Mouse (Mus musculus): ENCODE results near the gene Dhrs4.

Gene Dhrs4

DNA sequence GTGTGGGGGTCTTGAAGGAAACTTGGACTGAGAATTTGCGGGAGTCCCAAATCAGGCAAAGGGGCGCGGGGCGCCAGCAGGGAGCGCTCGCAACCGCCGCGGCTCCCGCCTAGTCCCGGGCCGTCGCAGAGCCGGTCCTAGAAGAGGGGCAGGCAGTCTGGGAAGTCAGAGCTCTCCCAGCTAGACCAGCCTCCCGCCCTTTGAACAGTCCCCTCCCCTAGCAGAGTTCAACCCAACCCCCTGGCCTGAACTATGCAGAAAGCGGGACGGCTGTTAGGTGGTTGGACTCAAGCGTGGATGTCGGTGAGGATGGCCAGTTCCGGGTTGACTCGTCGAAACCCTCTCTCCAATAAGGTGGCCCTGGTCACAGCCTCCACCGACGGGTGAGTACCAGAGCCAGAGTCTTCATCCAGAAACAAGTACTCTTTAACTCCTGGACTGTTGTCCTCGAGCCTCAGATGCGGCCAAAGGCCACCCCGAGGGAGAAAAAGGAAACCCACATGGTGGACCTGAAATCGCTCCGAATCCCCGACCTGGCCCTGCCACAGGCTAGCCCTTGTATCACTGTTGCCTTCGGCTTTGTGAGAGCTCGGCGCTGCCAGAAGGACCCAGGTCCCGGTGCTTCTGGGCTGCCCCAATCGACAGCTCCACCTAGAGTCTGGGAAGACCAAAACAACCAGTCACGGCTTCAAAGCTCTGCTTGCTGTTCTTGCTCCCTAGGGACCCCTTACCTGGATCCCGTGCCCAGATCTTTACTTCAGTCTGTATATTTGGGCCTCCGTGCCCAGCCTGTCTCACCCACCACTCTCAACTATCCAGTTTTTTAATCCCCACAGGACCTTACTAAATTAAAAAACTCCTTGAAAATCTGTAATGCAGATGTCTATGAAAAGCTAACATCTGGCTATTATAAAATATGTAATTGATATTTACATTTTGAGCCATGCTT lies at the start of gene Dhrs4:
Gene Dhrs4 (plus strand): TSS at position 108 of the 949 bp plus-strand sequence.
- DNase-seq (ENCODE audit: low spot score in 2 of 2), result peak; percentile 67 to 81

DNA sequence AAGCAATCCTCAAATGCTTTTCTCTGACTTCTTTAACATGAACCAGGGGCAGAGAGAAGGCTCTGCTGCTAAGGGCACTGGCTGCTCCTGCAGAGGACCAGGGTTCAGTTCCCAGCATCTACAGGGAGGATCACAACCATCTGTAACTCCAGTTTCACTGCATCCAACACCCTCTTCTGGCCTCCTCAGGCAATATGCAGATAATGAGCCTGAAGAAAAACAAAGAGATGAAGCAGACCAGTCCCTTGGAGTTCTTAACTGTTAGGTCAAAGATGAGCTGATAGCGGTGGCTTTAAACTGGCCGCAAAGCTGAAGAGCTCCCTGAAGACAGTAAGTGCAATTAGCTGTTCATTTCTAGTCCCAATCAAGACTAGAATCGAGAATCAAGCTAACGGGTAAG lies 48.3 kb upstream of the Dhrs4 start:
- no peak for DNase-seq (ENCODE audit: low spot score in 2 of 2)

DNA sequence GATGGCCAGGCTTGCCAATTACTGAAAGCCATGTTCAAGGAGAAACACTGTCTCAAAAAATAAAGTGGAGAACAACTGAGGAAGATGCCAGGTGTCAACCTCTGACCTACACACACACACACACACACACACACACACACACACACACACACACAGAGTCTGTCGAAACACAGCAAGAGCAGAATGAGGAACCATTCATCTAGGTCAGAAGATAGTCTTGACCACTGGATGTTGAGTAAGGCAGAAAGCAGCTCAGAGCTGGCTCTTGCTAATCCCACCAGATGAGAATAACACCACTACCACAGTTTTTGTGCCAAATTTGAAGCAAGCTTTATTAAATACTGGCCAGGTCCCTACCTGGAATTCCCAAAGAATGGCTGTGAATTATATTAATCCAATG lies 45.5 kb upstream of the Dhrs4 start:
- no peak for DNase-seq (ENCODE audit: low spot score in 2 of 2)

DNA sequence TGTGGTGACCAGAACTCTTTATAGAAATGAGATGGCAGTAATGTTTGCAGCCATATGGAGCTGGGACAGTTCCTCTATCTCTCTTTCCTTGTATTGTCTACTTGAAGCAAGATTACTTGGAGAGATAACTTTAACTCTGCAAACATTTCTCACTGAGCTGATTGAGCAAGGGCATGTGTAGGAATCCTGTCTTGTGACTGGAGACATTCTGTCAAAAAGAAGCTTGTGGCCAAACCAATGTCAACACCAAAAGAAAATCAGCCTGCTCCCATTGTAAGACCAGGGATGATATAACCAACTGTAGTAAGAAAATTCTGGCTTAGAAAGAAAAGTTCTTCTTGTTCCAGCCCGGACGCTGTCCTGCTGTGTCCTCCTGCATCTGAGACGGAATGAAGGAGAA lies 43.7 kb upstream of the Dhrs4 start:
- DNase-seq (ENCODE audit: low spot score in 2 of 2), result no peak

DNA sequence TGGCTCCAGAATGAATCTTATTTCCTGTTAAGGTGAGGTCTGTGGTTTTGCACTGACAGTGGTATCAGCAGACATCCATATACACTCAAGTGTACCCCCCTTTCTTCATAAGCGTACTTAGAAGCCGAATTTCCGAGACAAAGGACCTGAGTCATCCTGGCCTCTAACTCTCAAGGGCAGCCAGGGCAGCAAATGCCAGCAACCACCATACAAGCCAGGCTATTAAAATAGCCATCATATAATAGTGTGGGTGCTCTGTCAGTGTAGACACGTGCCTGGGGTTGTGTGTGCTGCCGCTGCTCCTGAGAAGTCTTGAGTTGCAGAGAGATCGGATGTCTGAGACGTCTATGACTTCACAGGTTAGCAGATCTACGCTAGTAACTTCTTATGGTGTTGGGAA lies 41.4 kb upstream of the Dhrs4 start:
- DNase-seq (ENCODE audit: low spot score in 2 of 2), result no peak

DNA sequence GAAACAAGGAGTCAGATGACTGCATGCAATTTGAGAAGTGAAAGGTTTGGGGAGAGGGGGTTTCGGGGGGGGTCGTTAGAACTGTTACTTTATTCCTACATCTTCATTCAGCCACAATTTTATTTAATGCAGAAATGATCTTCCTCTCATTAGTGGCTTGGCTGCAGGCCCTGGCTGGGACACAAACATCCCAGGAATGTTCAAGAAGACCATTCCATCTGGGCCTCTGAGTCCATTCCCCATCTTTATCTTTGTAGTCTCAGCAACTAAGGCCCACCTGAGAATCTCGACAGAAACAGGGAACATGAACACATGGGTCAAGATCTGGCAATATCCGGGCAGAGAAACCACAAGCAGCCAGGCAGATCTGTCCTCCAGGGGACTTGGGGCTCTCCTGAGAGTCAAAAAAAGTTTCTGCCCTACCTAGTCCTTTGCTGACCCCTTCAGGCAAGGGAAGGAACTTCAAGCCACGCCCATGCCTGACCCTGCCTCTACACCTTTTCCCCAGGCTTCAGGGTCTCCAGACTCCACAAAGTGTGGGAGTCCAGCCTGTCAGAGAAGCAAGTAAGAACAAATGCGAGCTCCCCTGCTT lies 40.3 kb upstream of the Dhrs4 start:
- DNase-seq (ENCODE audit: low spot score in 2 of 2), result peak; percentile 47 to 48

DNA sequence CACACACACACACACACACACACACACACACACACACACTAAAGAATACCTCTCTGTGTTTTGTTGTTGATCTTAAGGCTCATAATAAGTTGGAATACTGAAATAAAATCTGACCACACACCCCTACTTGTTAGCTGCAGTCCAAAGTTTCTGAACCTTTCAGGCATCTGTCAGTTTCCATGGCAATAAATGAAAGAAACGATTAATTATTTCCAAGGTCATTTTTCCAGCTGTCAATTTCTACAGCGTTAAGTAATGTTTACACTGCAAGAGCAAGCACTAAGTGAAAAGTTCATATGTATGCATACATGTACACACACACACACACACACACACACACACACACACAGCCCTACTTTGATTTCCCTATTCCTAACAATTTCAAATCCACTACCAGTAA lies 20.9 kb upstream of the Dhrs4 start:
- DNase-seq (ENCODE audit: low spot score in 2 of 2), result no peak

DNA sequence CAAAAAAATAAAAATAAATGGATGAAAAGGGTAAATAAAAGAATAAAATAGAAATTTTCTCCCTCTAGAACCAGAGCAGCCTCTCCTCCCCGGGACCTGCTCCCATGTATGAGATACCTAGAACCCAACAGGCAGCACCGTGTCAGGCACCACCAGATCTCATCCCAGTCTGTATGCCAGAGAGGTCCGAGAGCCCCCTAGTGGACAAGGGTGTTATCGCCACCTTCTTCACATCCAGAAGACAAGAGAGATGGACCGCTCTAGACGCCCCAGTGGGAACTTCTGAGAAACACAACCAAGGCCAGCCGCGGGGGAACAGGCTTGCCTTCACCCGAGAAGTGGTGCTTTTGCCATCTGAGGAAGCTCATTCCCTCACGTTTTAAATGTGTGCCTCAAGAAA lies 20.3 kb upstream of the Dhrs4 start:
- peak in 1 of 2 experiments; percentile 45 for DNase-seq (ENCODE audit: low spot score in 2 of 2)

DNA sequence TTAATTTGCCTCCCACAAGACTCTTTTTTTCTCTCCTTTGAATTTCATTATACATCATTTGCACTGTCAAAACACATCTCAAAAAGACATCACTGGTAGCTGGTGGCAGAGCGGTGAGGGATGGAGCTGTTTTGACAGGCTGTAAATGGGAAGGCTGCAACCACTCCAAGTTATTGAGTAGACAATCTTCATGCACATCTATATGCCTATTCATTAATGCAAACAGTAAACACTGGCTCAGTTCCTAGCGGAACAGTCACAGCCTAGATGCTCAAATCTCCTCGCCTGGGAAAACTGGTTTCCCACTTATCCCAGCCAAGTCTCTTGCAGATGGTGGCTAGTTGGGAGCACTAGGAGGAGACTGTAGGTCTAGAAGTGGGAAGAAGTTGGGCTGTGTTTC lies 19.8 kb upstream of the Dhrs4 start:
- DNase-seq (ENCODE audit: low spot score in 2 of 2), result no peak

DNA sequence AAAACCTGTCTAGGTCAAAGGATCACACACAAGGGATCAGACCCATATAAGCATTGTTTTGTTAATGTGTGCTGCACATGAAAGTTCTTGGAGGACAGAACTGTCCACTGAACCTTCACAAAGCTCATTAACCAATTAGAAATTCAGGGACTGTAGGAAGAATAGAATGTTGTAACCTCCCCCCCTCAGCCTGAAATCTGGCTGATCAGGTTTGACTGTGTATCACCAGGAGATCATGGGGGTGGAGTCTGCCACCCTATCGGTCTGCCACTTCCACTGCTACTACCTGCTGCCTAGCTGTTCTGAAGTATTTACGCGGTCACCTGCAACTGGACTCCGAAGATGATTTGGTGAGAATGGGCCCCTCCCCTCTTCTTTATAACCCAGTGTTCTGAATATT lies 18.8 kb upstream of the Dhrs4 start:
- peak in 1 of 2 experiments; percentile 36 for DNase-seq (ENCODE audit: low spot score in 2 of 2)

DNA sequence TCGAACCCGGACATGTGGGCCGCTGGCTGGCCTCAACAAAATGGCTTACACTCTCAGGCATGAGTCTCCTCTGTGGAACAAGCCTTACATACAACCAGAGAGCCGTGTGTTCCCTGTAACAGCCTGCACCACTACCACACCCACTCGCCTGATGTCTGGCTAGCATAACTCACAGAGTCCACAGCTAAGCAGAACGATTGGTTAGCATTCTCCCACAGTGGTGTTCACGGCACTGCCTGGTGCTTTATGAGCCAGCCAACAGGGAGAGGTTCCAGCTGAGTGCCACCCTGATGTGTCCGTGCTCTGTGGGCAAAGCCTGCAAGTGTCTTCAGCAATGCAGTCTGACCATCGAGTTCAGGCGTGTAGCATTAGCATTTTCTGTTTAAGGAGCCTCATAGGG lies 18.3 kb upstream of the Dhrs4 start:
- no peak for DNase-seq (ENCODE audit: low spot score in 2 of 2)

DNA sequence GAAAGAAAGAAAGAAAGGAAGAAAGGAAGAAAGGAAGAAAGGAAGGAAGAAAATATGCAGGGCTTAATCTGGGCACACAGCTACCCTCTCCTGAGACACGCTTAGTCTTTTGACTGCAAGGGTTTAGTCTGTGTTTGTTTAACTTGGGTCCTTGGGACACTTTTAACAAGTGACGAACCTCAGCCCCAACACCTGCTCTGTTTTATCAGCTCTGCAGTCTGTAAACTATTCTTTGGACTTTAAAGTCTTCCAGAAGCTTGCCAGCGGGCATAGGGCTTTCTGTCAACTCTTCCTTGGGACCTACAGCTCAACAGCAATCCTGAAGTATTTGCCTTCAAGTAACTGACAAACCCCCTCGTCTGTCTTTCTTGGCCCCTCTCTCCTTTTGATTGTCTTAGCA lies 16.8 kb upstream of the Dhrs4 start:
- DNase-seq (ENCODE audit: low spot score in 2 of 2), result no peak

DNA sequence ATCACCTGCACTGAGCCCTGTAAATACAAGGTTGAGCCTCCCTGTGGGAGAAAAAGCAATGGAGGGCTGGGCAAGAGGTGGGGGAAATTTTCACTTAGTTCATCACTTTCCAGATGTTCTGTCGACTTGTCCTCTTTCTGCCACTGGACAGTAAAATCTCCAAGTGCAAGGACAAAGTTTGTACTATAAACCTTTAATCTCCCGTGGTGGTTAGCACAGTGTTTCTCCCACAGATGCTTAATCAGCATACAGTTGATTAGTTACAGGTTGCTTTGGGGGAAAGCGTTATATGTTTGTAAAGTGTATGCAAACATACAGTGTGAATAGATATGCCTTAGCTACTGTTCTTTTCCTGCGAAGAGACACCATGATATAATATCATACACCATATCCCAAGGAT lies 12.1 kb upstream of the Dhrs4 start:
- no peak for DNase-seq (ENCODE audit: low spot score in 2 of 2)

DNA sequence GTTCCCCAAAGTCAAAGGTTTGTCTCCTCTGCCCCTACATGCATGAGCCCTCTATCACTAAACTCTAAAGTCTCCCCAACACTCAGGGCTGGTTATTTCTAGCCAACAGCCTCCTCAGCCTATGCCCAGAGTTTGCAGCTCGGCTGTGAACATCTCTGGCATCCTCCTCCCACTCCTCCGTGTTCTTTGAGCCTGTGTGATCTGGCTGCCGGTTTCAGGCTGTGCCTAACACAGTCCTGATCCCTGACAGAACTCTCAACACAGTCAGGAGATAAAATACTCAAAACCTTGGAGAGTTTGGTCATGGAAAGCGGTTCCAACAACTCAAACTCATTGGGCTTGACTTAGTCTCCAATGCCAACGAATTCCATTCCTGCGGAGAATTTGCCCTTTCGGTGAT lies 11.4 kb upstream of the Dhrs4 start:
- DNase-seq (ENCODE audit: low spot score in 2 of 2), result no peak

DNA sequence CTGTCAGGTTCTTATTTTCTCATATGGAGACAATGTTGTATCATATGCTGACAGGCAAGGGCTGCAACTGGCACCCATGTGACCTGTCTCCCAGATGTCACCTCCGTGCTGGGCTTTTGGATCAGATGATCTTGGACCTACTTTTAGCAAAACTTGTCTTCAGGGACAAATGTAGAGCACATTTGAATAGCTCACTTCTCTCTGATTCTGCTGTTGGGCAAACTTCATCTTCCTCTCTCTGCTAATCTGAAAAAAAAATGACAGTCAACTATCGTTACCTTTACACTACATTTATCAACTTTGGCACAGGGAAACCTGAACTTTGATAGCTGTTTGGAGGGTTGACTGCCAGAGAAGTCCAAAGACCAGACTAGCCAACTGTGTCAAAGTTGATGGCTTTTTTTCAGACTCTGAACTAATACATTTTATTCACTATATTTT lies 10.2 kb upstream of the Dhrs4 start:
- DNase-seq (ENCODE audit: low spot score in 2 of 2), result no peak

DNA sequence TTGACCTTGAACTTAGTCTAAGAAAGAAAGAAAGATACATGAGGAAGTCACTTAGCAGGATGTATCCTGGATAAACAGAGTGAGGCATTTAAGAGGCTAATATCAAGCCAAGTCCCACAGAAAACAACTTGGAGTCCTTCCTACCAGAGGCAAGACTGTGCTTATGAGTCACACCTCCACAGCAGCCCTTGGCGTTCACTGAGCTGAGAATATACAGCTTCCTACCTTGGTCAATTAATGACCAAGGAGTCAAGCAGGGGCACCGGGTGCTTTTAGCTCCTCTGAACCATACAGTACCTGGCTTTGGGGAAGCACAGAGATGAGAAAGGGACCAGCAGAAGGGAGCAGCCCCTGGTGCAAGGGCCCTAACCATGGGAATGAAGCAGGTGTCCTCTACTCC lies 9.5 kb upstream of the Dhrs4 start:
- DNase-seq (ENCODE audit: low spot score in 2 of 2), result no peak

DNA sequence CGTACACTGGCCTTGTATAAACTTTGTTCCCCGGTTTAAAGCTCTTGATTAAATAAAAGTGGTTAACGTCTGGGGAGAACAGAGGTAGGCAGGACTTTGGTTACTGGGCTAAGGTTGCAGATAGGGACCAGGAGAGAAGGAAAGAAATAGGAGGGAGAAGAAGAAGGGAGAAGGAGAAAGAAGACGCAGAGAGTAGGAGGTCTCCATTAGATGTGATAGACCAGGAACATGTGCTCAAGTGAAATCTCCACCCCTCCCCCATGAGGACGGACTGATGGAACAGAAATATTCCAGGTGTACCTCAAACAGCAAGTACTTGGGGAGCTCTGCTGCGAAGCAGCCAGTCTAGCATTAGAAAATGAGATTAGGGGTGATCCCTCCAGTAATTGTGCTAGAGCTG lies 8.7 kb upstream of the Dhrs4 start:
- no peak for DNase-seq (ENCODE audit: low spot score in 2 of 2)

DNA sequence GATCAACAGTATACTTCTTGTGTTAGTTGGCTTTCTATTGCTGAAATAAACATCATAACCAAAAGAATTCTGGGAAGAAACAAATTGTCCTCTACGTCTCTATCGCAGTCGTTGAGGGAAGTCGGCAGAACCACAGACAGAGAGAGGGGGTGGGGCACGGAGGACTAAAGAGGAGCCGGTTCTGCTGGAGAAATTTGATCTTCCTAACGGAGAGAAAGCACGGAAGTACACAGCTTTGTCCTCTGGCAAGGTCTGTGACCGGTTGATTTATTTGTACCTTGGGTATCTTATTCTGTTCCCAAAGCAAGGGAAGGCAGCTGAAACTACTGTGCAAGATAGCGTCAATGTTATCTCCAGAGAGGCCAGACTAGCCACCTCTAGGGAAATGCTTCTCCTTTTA lies 7.8 kb upstream of the Dhrs4 start:
- DNase-seq (ENCODE audit: low spot score in 2 of 2), result no peak

DNA sequence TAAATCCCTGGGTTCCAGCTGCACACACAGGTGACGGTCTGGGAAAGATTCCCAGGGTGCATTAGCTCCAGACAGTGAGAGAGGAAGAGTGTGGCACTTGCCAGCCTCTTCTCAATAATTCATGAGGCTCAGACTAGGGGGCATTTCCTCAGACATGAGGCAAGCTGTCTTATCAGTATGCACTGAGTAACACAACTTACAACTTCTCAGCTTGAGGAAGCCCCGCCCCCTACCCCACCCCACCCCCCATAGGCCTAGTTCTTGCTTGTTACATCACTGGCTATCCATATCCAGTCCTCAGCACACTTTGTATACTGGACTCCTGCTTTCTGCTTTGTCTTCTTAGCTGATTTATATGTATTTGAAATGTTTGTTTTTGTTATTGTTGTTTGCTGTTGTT lies 2.9 kb upstream of the Dhrs4 start:
- DNase-seq (ENCODE audit: low spot score in 2 of 2), result no peak

DNA sequence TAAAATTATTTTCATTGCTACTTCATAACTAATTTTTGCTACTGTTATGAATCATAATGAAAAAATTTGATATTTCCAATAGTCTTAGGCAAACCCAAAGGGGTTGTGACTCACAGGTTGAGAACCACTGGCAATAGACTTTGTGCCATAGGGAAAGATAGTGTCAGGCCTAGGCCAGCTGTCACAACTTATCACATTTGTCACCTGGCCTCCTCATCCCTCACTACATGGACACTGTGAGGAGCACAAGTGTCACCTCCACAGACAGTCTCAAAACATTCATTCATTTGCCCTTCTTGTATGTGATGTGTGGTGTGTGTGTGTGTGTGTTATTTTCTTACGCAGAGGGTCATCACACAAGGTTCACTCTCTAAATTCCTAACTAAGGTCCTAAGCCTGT lies 1.1 kb upstream of the Dhrs4 start:
- DNase-seq (ENCODE audit: low spot score in 2 of 2), result no peak

DNA sequence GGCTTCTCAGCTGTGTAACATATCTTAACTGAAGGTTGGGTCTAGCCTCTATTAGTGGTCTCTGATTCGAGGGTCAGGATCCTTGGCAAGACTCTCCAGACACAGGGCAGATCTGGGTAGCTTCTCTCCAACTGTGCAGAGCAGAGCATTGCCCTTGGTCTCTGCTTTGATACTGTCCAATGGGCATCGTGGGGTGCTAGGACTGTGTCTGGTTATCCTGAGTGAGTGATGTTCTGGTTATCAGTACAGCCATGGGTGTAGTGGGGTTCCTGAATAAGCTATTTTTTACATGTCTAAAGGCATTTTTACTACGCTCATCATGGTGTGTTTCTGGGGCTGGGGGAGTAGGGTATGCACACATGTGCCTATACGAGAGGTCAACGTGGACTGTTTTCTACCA lies 729 bp upstream of the Dhrs4 start:
- DNase-seq (ENCODE audit: low spot score in 2 of 2), result no peak

DNA sequence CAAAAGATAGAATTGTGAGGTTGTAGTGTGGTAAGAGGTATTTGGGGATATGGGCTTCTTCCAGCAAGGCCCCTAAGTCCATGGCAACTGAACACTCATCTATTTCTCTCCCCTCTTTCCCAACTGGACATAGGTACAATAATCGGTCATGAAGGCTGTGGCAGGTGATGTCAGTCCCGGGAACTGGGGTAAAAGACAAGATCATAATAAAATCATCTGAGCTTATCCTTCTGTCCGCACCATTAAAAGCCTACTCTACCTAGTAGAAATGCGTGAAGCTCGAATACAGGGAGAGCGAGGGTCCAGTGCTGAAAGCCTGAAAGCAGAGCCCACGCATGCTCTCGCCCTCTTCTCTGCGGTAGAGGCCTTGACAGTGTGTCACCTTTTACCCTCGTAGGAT lies 1.1 kb downstream of the Dhrs4 start:
- DNase-seq (ENCODE audit: low spot score in 2 of 2), result no peak

DNA sequence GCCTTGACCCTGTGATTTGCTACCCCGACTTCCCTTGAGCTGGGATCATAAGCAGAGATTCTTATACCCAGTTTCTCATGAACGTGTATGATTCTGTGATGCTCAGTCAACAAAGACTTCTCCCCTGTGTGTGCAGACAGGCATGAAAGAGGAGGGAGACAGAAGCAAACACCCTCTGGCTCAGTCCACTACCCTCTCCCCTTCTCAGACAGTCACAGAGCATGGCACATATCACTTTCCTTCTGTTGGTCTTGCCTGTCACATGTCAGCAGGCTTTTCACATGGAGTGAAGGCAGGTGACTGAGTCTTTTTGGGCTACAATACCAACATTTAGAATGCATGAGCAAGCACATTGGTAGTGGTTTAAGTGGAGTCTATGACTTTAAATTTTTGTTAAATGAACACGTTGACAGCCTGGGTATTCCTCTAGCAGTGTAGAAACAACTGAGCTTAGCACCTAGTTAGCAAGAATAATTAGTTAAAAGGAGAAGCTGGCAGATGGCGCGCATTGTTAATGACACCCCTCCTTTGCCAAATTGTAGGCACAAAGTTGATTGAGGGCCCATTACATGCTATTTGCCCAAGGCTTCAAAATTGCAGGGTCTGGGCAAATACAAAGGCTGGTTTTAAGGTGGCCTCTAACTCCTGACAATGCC lies 6.0 kb downstream of the Dhrs4 start:
- DNase-seq (ENCODE audit: low spot score in 2 of 2), result no peak
